Mouse (Mus musculus): Measurements from ENCODE around the gene Lrrfip2. TPM values are rescaled to one million over a fixed set of nuclear protein-coding genes. Genes with fewer than 3 reads are reported as not detected.

Gene Lrrfip2
- total and polyA plus RNA-seq, 2 experiments, result 9.7 to 37.8 TPM

DNA sequence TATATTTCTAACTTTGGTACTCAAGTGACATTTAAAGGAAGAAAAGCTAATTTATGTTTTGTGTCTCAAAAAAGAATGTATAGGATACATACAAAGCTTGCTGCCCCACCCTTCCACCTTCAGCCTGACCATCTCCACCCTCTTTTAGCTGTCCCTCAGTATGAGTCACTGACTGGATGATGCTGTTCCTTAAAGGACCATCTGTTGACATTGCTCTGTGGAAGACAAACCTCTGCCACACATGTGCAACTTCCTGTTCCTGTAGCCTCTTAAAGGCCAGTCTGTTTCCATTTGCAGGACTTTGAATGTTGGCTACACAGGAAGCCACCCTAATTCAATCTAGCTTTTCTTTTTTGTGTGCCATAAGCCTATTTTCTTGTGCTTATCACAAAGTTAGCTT, 99.0 kb downstream of the Lrrfip2 start:
- DNase-seq (ENCODE audit: extremely low read depth, low read depth, low spot score), result no peak
- Histone ChIP-seq H3K4me1 (ENCODE audit: control insufficient read depth, insufficient read depth, low read length) (peaks cover 7% of the 10 kb centered on the region), H3K27me3 (ENCODE audit: control insufficient read depth, insufficient read depth, low read length) (no peaks in the 10 kb centered on the region), H3K27ac (replicated peaks; ENCODE audit: insufficient read depth, low read depth, low read length) (no peak overlapping the region), H3K9ac (ENCODE audit: low read depth, low read length) (no peak overlapping the region), H3K36me3 (ENCODE audit: control insufficient read depth, insufficient read depth, low read length) (peaks cover 39% of the 10 kb centered on the region), H3K79me2 (ENCODE audit: control insufficient read depth, insufficient read depth, low read length) (no peaks in the 10 kb centered on the region), H3K4me3 (ENCODE audit: insufficient read depth, low read depth, low read length) (no peak overlapping the region)
- TF ChIP-seq POLR2A (IDR thresholded peaks at IDR 0.05; ENCODE audit: extremely low read depth, insufficient read depth, low read length), result no peak
- no peak for TF ChIP-seq CTCF (IDR thresholded peaks at IDR 0.05; ENCODE audit: low read depth, low read length)

DNA sequence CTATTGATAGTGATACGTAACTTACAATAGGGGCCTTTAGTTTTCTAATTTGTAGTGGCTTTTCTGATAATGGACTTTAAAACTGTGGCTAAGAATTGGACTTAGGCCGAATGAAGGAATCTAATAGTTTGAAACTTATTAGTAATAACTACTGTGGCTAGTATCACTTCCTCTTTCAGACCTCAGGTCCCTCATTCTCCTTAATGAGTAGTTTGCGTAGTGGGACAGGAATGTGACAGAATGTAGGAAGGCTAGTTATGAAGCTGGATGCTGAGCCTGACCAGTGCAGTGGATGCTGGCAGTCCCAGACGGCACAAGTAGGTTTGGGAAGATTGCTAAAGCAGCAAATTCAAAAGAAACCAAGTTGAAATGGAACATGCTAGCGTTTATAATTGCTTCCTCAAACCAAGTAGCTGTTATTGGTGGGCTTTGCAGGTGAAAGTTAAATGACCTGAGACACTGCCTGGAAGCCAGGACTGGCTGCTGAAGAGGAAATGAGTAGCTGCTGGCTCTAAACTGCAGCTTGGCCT, 103.2 kb downstream of the Lrrfip2 start:
- Histone ChIP-seq H3K79me2 (ENCODE audit: control insufficient read depth, insufficient read depth, low read length) (no peaks in the 10 kb centered on the region), H3K4me3 (ENCODE audit: insufficient read depth, low read depth, low read length) (no peak overlapping the region), H3K4me1 (ENCODE audit: control insufficient read depth, insufficient read depth, low read length) (no peaks in the 10 kb centered on the region), H3K36me3 (ENCODE audit: control insufficient read depth, insufficient read depth, low read length) (peaks cover 53% of the 10 kb centered on the region), H3K9ac (ENCODE audit: low read depth, low read length) (no peak overlapping the region), H3K27ac (replicated peaks; ENCODE audit: insufficient read depth, low read depth, low read length) (no peak overlapping the region), H3K27me3 (ENCODE audit: control insufficient read depth, insufficient read depth, low read length) (no peaks in the 10 kb centered on the region)
- TF ChIP-seq CTCF (IDR thresholded peaks at IDR 0.05; ENCODE audit: low read depth, low read length) (no peak), POLR2A (IDR thresholded peaks at IDR 0.05; ENCODE audit: extremely low read depth, insufficient read depth, low read length) (no peak)
- DNase-seq (ENCODE audit: extremely low read depth, low read depth, low spot score), result no peak
- WGBS, result 87% methylated on average over 5 of the region's 5 CpGs

DNA sequence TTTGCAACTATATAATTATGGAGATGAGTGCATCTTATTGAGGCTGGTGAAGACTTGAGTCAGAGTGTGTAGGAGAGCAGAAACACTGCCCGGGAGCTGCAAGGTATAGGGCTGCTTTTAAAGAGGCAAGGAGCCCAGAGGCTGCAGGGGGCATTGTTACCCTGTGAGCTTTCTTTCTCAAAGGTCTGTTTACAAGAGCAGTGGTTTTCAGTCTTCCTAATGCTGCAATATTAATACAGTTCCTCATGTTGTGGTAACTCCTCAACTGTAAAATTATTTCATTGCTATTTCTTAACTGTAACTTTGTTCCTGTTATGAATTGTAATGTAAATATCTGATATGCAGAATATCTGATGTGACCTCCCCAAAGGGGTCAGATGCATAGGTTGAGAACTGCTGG, 104.2 kb downstream of the Lrrfip2 start:
- no peak overlapping the region for H3K4me3 ChIP-seq (ENCODE audit: insufficient read depth, low read depth, low read length)
- H3K27ac ChIP-seq (replicated peaks; ENCODE audit: insufficient read depth, low read depth, low read length), result no peak overlapping the region
- no peak for DNase-seq (ENCODE audit: extremely low read depth, low read depth, low spot score)
- no peaks in the 10 kb centered on the region for H3K4me1 ChIP-seq (ENCODE audit: control insufficient read depth, insufficient read depth, low read length)
- no peaks in the 10 kb centered on the region for H3K79me2 ChIP-seq (ENCODE audit: control insufficient read depth, insufficient read depth, low read length)
- H3K9ac ChIP-seq (ENCODE audit: low read depth, low read length), result no peak overlapping the region
- TF ChIP-seq CTCF (IDR thresholded peaks at IDR 0.05; ENCODE audit: low read depth, low read length) (no peak), POLR2A (IDR thresholded peaks at IDR 0.05; ENCODE audit: extremely low read depth, insufficient read depth, low read length) (no peak)
- peaks cover 56% of the 10 kb centered on the region for H3K36me3 ChIP-seq (ENCODE audit: control insufficient read depth, insufficient read depth, low read length)
- H3K27me3 ChIP-seq (ENCODE audit: control insufficient read depth, insufficient read depth, low read length), result no peaks in the 10 kb centered on the region
- 92% methylated on average over 1 of the region's 1 CpGs for WGBS

GRCm38 (mm10) chr9:111223406-111223805, 106.0 kb downstream of the Lrrfip2 start:
- peaks cover 65% of the 10 kb centered on the region for H3K36me3 ChIP-seq (ENCODE audit: control insufficient read depth, insufficient read depth, low read length)
- no peaks in the 10 kb centered on the region for H3K4me1 ChIP-seq (ENCODE audit: control insufficient read depth, insufficient read depth, low read length)
- DNase-seq (ENCODE audit: extremely low read depth, low read depth, low spot score), result no peak

GRCm38 (mm10) chr9:111228446-111228845, 111.1 kb downstream of the Lrrfip2 start:
- WGBS, result 88% methylated on average over 5 of the region's 5 CpGs
- H3K27ac ChIP-seq (replicated peaks; ENCODE audit: insufficient read depth, low read depth, low read length), result no peak overlapping the region
- no peak for DNase-seq (ENCODE audit: extremely low read depth, low read depth, low spot score)
- H3K4me3 ChIP-seq (ENCODE audit: insufficient read depth, low read depth, low read length), result no peak overlapping the region
- H3K4me1 ChIP-seq (ENCODE audit: control insufficient read depth, insufficient read depth, low read length), result no peaks in the 10 kb centered on the region
- no peaks in the 10 kb centered on the region for H3K79me2 ChIP-seq (ENCODE audit: control insufficient read depth, insufficient read depth, low read length)
- H3K27me3 ChIP-seq (ENCODE audit: control insufficient read depth, insufficient read depth, low read length), result no peaks in the 10 kb centered on the region
- H3K9ac ChIP-seq (ENCODE audit: low read depth, low read length), result no peak overlapping the region
- TF ChIP-seq POLR2A (IDR thresholded peaks at IDR 0.05; ENCODE audit: extremely low read depth, insufficient read depth, low read length) (no peak), CTCF (IDR thresholded peaks at IDR 0.05; ENCODE audit: low read depth, low read length) (no peak)
- H3K36me3 ChIP-seq (ENCODE audit: control insufficient read depth, insufficient read depth, low read length), result peaks cover 61% of the 10 kb centered on the region

More at GRCm38 (mm10) chr9:111223406-111223805, 106.0 kb downstream of the Lrrfip2 start:
- H3K27me3 ChIP-seq (ENCODE audit: control insufficient read depth, insufficient read depth, low read length), result no peaks in the 10 kb centered on the region
- H3K9ac ChIP-seq (ENCODE audit: low read depth, low read length), result no peak overlapping the region
- WGBS, result 97% methylated on average over 5 of the region's 5 CpGs
- no peak overlapping the region for H3K4me3 ChIP-seq (ENCODE audit: insufficient read depth, low read depth, low read length)
- TF ChIP-seq CTCF (IDR thresholded peaks at IDR 0.05; ENCODE audit: low read depth, low read length), result no peak
- TF ChIP-seq POLR2A (IDR thresholded peaks at IDR 0.05; ENCODE audit: extremely low read depth, insufficient read depth, low read length), result no peak
- no peaks in the 10 kb centered on the region for H3K79me2 ChIP-seq (ENCODE audit: control insufficient read depth, insufficient read depth, low read length)
- H3K27ac ChIP-seq (replicated peaks; ENCODE audit: insufficient read depth, low read depth, low read length), result no peak overlapping the region

DNA sequence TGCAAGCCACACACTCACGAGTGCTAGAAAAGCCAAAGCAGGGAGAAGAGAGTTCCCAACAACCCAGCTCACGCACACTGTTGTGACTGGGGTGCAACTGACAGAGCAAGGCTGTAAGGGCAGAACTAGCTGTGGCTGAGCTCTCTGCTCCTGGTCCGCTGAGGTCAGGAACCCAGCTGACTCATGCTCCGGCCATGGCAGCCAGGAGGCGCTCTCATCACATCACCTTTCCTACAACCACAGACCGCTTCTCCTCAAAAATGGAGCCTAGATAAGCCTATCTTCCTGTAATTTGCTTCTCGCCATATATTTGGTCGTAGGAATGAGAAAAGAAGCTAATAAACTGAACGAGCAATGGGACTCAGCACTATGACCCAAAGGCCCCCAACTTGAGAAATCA, 117.3 kb downstream of the Lrrfip2 start:
- Histone ChIP-seq H3K4me1 (ENCODE audit: control insufficient read depth, insufficient read depth, low read length) (no peaks in the 10 kb centered on the region), H3K27ac (replicated peaks; ENCODE audit: insufficient read depth, low read depth, low read length) (no peak overlapping the region), H3K79me2 (ENCODE audit: control insufficient read depth, insufficient read depth, low read length) (no peaks in the 10 kb centered on the region), H3K36me3 (ENCODE audit: control insufficient read depth, insufficient read depth, low read length) (peaks cover 47% of the 10 kb centered on the region), H3K27me3 (ENCODE audit: control insufficient read depth, insufficient read depth, low read length) (no peaks in the 10 kb centered on the region), H3K9ac (ENCODE audit: low read depth, low read length) (no peak overlapping the region), H3K4me3 (ENCODE audit: insufficient read depth, low read depth, low read length) (no peak overlapping the region)
- 94% methylated on average over 9 of the region's 9 CpGs for WGBS
- TF ChIP-seq POLR2A (IDR thresholded peaks at IDR 0.05; ENCODE audit: extremely low read depth, insufficient read depth, low read length) (no peak), CTCF (IDR thresholded peaks at IDR 0.05; ENCODE audit: low read depth, low read length) (peak; percentile 41)
- no peak for DNase-seq (ENCODE audit: extremely low read depth, low read depth, low spot score)

All from liver, adult 2 months (tissue).